In genomic region chr7:46601097-46601496, GRCm38 (mm10) we compare ENCODE assay signal across 10 mouse cellular contexts. TPM values are rescaled to one million over a fixed set of nuclear protein-coding genes. Genes with fewer than 3 reads are reported as not detected.
DNase-seq lines count a peak whose midpoint lies in the region; ATAC-seq and TF ChIP-seq lines count a peak whose summit lies in the region.
"Had no signal": no experiment of that assay in that cellular context is flagged by ENCODE, and none has a peak within 500 bp of the region (broad histone marks: within the 10 kb centered on the region; RNA-seq: fewer than 3 reads in every experiment).

No protein-coding gene starts in this region.

- TF ChIP-seq RAD21 in CH12.LX (IDR thresholded peaks at IDR 0.05; ENCODE audit: low read depth, low read length), result no peak

- WGBS in kidney, adult 2 months, result 71% methylated on average over 5 of the region's 5 CpGs
- 55% methylated on average over 5 of the region's 5 CpGs for WGBS in forebrain, embryonic 12.5 days
- 52% methylated on average over 5 of the region's 5 CpGs for WGBS in midbrain, embryonic 13.5 days

- dilution Hi-C loops in CH12.LX (cut with MboI; ENCODE audit: extremely low pct_ligation_motif_present, extremely low pct_unique_long_range_greater_than_20kb, low sequenced_read_pairs), result no loop called here

- no peaks in the 10 kb centered on the region for H3K36me3 ChIP-seq in kidney, adult 2 months (ENCODE audit: control insufficient read depth, insufficient read depth, low read length)
- H3K36me3 ChIP-seq in CH12.LX (replicated peaks in 1 of 2; ENCODE audit: control insufficient read depth in 1 of 2, insufficient read depth in 1 of 2, low read length in 1 of 2), result peaks cover 0 to 62% of the 10 kb centered on the region in 2 experiments
- no peaks in the 10 kb centered on the region; the same call in 1 of the 2 replicates for H3K36me3 ChIP-seq in forebrain, embryonic 12.5 days (replicated peaks)
- H3K36me3 ChIP-seq in midbrain, embryonic 13.5 days, result 0 out of 2 replicates have a peak, but pooled peaks cover 2% of the 10 kb centered on the region

- no peaks in the 10 kb centered on the region for H3K4me1 ChIP-seq in kidney, adult 2 months (ENCODE audit: control insufficient read depth, insufficient read depth, low read length)
- H3K4me1 ChIP-seq in CH12.LX (ENCODE audit: control insufficient read depth in 1 of 2, insufficient read depth in 2 of 2), result peaks cover 0 to 31% of the 10 kb centered on the region in 2 experiments; a peak in 2 of 4 replicates
- peaks cover 25% of the 10 kb centered on the region for H3K4me1 ChIP-seq in forebrain, embryonic 12.5 days
- peaks cover 30% of the 10 kb centered on the region for H3K4me1 ChIP-seq in midbrain, embryonic 13.5 days (replicated peaks)

- TF ChIP-seq CTCF in kidney, adult 2 months (conservative IDR thresholded peaks at IDR 0.05; ENCODE audit: insufficient read depth, insufficient read length, low read depth, low read length), result no peak
- no peak for TF ChIP-seq CTCF in CH12.LX (conservative IDR thresholded peaks at IDR 0.05 in 1 of 2, IDR thresholded peaks at IDR 0.05 in 1 of 2; ENCODE audit: low read depth in 2 of 2, low read length in 2 of 2)

- ATAC-seq in forebrain, embryonic 12.5 days (ENCODE audit: low FRiP score), result no peak
- ATAC-seq in midbrain, embryonic 13.5 days, result no peak
- no peak for ATAC-seq in monocyte, adult 5-6 weeks (replicated peaks; ENCODE audit: insufficient number of reproducible peaks, low FRiP score, low TSS enrichment, poor library complexity, severe bottlenecking)
- no peak for ATAC-seq in granulocyte monocyte progenitor cell, adult 5-6 weeks (replicated peaks; ENCODE audit: poor library complexity, severe bottlenecking)
- ATAC-seq: lung, postnatal 0 days had no signal

- no peaks in the 10 kb centered on the region for H3K9me3 ChIP-seq in CH12.LX (replicated peaks; ENCODE audit: low read length)
- H3K9me3 ChIP-seq in forebrain, embryonic 12.5 days, result no peaks in the 10 kb centered on the region
- H3K9me3 ChIP-seq in midbrain, embryonic 13.5 days, result no peaks in the 10 kb centered on the region

- H3K27ac ChIP-seq in kidney, adult 2 months (ENCODE audit: insufficient read depth, low read depth, low read length), result no peak overlapping the region
- no peak overlapping the region for H3K27ac ChIP-seq in CH12.LX (ENCODE audit: insufficient read depth, low read depth)
- peak overlapping the region; percentile 74 for H3K27ac ChIP-seq in forebrain, embryonic 12.5 days
- peak overlapping the region; percentile 65 for H3K27ac ChIP-seq in midbrain, embryonic 13.5 days

- no peak for TF ChIP-seq EP300 in CH12.LX (IDR thresholded peaks at IDR 0.05; ENCODE audit: low read length)

- in situ Hi-C loops in CH12.LX (cut with MboI; ENCODE audit: low pct_ligation_motif_present, low pct_unique_long_range_greater_than_20kb, low sequenced_read_pairs), result no loop called here

- no peak for TF ChIP-seq POLR2A in kidney, adult 2 months (IDR thresholded peaks at IDR 0.05; ENCODE audit: low read depth, low read length)
- no peak for TF ChIP-seq POLR2A in CH12.LX (IDR thresholded peaks at IDR 0.05; ENCODE audit: low read depth, low read length)

- H3K27me3 ChIP-seq in kidney, adult 2 months (replicated peaks; ENCODE audit: control insufficient read depth, insufficient read depth, low read length), result no peaks in the 10 kb centered on the region
- no peaks in the 10 kb centered on the region for H3K27me3 ChIP-seq in CH12.LX (replicated peaks)
- H3K27me3 ChIP-seq in forebrain, embryonic 12.5 days, result no peaks in the 10 kb centered on the region
- H3K27me3 ChIP-seq in midbrain, embryonic 13.5 days, result no peaks in the 10 kb centered on the region

- peak; percentile 14 for DNase-seq in kidney, adult 2 months
- DNase-seq in kidney, adult 8-10 months, result no peak
- no peak for DNase-seq in CH12.LX (ENCODE audit: extremely low read depth)
- no peak for DNase-seq in layer of hippocampus, adult 18-20 months (ENCODE audit: low spot score in 2 of 2)
- DNase-seq: spleen, adult 18-20 months had no signal

- H3K79me2 ChIP-seq in CH12.LX (replicated peaks; ENCODE audit: control insufficient read depth, extremely low read depth, insufficient read depth, poor library complexity, severe bottlenecking), result no peaks in the 10 kb centered on the region

- H3K4me3 ChIP-seq in kidney, adult 2 months (ENCODE audit: insufficient read depth, low read depth, low read length), result no peak overlapping the region
- H3K4me3 ChIP-seq in CH12.LX (replicated peaks in 1 of 3; ENCODE audit: low read depth in 2 of 3, low read length in 2 of 3, poor library complexity in 1 of 3), result no peak overlapping the region
- H3K4me3 ChIP-seq in forebrain, embryonic 12.5 days (replicated peaks), result no peak overlapping the region
- H3K4me3 ChIP-seq in midbrain, embryonic 13.5 days (replicated peaks), result no peak overlapping the region

- H3K4me2 ChIP-seq in CH12.LX (ENCODE audit: insufficient read depth, low read depth, poor library complexity, severe bottlenecking), result no peak overlapping the region
- H3K4me2 ChIP-seq in forebrain, embryonic 12.5 days, result no peak overlapping the region
- no peak overlapping the region for H3K4me2 ChIP-seq in midbrain, embryonic 13.5 days (replicated peaks)

- H3K9ac ChIP-seq in CH12.LX (ENCODE audit: insufficient read depth, low read depth), result no peak overlapping the region
- no peak overlapping the region for H3K9ac ChIP-seq in forebrain, embryonic 12.5 days
- H3K9ac ChIP-seq in midbrain, embryonic 13.5 days (replicated peaks), result no peak overlapping the region

TF ChIP-seq in CH12.LX, 34 proteins besides CTCF, POLR2A, EP300 and RAD21:
- TF ChIP-seq MAFK (IDR thresholded peaks at IDR 0.05; ENCODE audit: insufficient replicate concordance, low read length), result no peak
- peak; percentile 30; the same call in 1 of the 2 replicates for TF ChIP-seq CHD2 (IDR thresholded peaks at IDR 0.05; ENCODE audit: low read length)

RNA-seq across cellular contexts. Expression of gene Sergef, which starts 38.5 kb away (rescaled TPM):
- polyA plus RNA-seq in kidney, adult 2 months (2012; rRNA removed), result 16.0 and 16.8 TPM in 2 replicates
- total RNA-seq in CH12.LX (2012; rRNA removed), result 13.8 and 14.1 TPM in 2 replicates
- total RNA-seq in CH12.LX (2014; rRNA removed), result 13.0 and 16.3 TPM in 2 replicates
- 17.9 and 18.0 TPM in 2 replicates for polyA plus RNA-seq in CH12.LX (2012; ENCODE audit: insufficient read length, low read depth)
- polyA plus RNA-seq in forebrain, embryonic 12.5 days (2016; fragmentation: Nextera tagmentation; extraction: Ambion mirVana), result 19.0 and 19.6 TPM in 2 replicates
- polyA plus RNA-seq in midbrain, embryonic 13.5 days (2015; fragmentation: Nextera tagmentation; extraction: Ambion mirVana), result 28.9 and 30.0 TPM in 2 replicates
- 10 to 100 TPM; 47.9 to 50.8 TPM for total RNA-seq in layer of hippocampus, adult 18-20 months (2021)
- total RNA-seq in monocyte, adult 5-6 weeks (2017), result 5.3 to 18.6 TPM (median 16.5 TPM) in 3 replicates
- 11.2 and 24.1 TPM in 2 replicates for total RNA-seq in granulocyte monocyte progenitor cell, adult 5-6 weeks (2014; fragmentation: Nextera tagmentation)
- 10.4 and 12.4 TPM in 2 replicates for total RNA-seq in granulocyte monocyte progenitor cell, adult 5-6 weeks (2017)

Comparison
In these comparisons a context has a peak if more than half of its experiments do, and no peak if none do; other contexts are left out.
1. H3K27ac ChIP-seq: peak in forebrain, embryonic 12.5 days (single experiment) and midbrain, embryonic 13.5 days (single experiment); none in kidney, adult 2 months (single experiment) and CH12.LX (single experiment).